Mouse (Mus musculus) neural tube, embryonic 10.5 days (tissue): Measurements from ENCODE around the gene Mlxipl.

ENCODE experiments used
- DNase-seq: peaks from one replicate; pipeline ENCODE4 v3.0.0-alpha.2; 2017; ENCODE audit warnings: low spot score; ENCODE audit errors: extremely low spot score

Gene Mlxipl

DNA sequence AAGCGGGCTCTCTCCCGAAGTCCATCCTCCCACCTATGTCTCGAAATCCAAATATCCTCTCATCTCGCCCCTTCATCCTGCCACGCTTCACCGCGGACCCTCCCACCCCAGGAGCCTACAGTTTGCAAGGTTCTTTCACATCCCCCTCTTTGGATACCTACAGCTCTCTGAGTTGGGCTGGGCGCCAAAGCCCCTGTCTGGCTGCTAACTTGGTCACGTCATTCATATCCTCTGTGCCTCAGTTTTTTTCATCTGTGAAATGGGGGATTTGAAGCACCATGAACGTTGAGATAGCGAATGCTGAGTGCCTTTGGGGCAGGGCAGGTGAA lies 11.2 kb upstream of the Mlxipl start:
- no peak for DNase-seq

DNA sequence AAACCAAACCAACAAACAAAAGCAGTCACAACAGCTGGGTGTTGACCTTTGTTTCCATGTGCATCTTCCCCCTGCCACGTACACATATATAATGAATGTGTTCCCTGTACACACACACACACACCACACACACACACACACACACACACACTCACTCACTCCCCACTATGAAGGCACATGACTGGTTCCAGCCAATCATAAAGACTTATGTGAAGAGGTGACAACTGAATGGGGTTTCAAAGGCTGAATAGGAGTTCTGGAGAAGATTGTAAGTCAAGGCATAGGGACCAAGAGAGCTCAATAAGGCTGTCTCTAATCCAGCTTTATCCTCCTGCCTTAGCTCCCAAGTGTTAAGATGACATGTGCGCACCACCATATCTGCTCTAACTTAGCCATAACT lies 10.1 kb upstream of the Mlxipl start:
- DNase-seq = no peak

DNA sequence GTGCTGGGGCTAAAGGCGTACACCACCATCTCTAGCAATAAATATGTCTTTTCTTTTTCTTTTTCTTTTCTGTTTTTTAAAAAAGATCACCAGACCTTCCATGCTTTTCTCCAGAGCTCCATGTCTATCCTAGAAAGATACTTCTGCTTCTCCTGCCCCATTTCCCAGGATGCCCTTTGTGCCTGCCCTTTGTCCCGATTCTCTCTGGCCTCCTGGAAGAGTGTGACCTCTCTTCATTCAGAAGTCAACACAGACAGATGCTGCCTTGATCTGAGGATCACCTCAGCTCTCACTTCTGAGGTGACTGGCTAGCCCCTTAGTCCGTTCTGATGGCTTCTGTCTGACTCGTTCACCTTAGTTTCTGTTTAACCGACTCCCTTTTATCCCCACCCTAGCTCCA lies 9.2 kb upstream of the Mlxipl start:
- DNase-seq = no peak

DNA sequence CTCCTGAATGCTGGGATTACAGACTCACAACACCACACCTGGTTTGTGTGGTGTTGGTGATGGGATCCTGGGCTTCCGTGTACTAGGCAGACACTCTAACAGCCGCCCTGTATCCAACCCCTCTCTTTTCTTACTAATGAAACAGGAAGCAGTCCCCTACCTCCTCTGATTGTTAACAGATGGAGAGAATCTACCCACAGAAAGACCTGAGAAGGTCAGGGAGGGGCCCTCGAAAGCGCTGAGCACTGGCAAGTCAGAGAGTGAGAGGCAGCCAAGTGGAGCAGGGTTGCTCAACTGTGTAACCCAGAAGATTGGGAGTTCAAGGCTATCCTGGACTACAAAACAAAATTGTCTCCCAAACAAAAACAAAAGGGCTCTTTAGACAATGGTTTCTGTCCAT lies 2.8 kb upstream of the Mlxipl start:
- no peak for DNase-seq

DNA sequence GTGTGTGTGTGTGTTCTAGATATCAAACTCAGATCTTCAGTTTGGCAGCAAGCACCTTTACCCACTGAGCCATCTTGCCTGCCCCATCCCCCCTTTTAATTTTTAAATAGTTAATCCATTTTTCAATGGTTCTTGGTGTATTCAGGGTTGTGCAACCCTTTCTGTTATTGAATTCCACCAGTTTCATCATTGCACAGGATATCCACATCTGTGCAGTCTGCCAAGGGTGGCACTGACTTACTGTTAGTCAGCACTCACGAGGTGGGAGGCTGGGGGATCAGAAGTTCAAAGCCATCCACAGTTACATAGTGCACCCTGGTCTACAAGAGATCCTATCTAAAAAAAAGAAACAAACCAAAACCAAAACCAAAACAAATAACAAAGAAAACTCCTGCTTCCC lies 11.3 kb downstream of the Mlxipl start:
- no peak for DNase-seq

DNA sequence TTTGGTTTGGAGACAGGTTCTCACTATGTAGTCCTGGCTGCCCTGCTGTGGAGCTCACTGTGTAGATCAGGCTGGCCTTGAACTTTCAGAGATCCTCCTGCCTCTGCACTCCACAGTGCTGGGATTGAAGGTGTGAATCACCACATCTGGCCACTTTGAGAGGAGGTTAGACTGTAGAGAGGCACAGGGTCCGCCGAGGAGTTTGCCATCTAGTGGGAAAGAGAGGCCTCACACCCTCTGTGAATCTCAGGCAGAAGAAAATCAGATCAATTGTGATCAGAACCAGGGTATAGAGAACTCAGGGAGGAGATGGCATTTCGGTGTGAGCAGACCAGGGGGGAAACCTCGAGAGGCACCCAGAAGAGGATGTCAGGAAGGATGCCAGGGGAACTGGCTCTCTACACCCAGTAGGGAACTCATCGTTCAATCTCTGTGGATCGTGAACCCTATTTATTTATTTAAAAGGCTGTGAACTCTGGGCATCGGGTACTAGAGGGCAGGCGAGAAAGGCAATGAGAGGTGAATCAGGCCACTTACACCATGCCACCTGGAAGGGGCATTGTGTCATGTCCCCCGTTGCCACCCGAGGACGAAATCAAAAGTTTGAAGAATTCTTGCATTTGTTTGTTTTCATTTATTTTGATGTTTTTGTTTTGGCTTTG lies 14.4 kb downstream of the Mlxipl start:
- DNase-seq = no peak

DNA sequence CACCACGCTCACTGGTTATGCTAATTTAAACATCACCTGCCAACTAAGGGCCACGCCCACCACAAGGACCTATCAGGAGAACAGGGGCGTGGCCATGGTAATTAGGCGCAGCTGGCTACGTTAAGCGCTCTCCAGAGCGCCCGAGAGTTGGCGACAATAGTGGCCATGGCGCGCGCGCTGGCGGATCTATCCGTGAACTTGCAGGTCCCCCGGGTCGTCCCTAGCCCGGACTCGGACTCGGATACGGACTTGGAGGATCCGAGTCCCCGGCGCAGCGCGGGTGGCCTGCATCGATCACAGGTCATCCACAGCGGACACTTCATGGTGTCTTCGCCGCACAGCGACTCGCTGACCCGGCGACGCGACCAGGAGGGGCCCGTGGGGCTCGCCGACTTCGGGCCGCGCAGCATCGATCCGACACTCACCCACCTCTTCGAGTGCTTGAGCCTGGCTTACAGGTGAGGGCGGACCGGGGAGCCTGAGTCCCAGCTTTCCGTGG lies 17.1 kb downstream of the Mlxipl start:
- peak; percentile 88 for DNase-seq

DNA sequence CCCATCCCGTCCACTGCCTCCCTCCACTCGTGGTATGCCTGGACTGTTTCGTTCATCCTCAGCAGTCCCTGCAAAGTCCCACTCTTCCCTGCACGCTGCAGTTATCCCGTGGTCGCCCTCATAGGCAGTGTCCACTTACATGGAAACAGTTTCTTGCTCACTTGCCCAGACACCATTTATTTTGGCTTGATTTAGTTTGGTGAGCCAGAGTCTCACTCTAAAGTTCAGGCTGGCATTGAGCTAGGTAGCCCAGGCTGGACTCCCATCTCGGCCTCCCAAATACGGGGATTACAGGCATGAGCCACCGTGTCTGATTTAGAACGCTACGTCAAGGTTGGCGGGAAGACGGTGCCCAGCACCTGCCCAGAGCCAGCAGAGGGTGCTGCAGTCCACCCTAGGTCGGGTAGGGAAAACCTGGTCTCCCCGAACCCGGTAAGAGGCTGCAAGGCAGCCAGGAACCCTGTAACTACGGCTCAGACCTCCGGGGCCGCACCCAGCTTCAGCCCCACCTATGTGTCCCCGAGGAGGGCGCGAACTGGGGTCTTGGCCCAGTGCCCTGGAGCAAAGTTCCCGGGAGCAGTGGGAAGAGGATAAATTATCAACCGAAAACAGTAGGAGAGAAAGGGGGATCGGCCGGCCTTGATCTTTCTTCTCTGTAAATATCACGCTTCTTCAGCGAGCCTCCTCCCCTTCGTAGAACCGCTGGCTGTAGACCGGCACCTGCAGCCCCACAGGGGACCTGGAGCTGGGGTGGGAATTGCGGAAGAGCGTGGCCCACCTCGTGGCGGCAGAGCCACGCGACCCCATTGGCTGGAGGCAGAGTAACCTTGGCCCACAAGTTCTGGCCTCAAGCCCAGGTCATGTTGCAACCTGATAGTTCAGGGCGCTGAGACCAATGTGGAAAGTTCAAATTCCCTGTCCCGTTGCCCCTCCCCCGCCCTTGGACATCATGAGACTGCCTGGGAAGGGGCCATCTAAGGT lies 18.1 kb downstream of the Mlxipl start:
- peak; percentile 57 for DNase-seq

DNA sequence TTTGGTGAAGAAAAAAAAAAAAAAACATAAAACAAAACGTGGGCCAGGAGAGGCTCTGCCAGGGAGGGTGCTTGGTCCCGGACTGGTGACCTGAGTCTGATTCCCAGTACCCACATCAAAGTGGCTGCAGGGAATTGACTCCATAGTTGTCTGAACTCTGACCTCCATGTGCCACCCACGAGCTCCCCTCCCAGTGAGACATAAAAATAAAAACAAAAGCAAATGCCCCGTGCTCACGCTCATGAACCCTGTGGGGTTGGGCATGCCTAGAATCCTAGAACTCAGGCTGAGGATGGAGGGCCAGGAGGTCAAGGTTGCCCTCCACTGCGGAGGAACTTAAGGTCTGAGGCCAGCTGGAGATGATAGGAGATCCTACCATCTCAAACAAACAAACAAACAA lies 19.3 kb downstream of the Mlxipl start:
- no peak for DNase-seq

DNA sequence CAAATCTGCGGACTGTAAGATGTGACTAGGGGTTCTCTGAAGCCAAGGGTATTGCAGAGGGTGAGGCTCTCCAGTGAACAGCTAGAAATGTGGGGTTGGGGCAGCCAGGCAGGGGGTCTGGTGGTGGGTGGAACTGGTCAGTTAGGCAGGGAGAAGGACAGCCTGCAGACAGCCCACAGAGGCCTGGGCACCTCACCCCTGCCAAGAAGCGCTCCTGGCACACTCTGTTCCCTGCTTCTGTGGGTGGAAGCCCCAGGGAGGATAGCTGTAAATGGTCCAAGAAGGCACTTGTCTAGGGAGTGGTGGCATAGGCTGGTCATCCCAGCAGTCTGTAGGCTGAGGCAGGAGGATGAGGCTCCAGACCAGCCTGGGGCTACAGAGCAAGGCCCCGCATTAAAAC lies 19.7 kb downstream of the Mlxipl start:
- DNase-seq = no peak

DNA sequence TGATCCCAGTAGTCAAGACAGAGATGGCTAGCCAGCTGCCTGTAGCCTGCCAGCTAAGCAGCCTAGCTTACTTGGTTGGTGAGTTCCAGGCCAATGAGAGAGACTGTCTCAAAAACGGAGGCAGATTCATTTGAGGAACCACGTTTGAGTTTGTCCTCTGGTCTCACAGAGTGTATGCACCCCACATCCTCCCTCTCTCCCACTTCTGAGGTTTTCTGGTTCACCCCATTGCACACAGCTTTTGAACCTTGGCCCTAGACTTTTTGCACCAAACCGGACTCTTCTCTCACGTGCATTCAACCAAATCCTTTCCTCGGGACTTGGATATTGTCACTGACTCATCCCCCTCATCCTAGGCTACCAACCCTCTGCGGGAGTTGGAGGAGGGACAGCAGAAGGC lies 20.3 kb downstream of the Mlxipl start:
- no peak for DNase-seq

DNA sequence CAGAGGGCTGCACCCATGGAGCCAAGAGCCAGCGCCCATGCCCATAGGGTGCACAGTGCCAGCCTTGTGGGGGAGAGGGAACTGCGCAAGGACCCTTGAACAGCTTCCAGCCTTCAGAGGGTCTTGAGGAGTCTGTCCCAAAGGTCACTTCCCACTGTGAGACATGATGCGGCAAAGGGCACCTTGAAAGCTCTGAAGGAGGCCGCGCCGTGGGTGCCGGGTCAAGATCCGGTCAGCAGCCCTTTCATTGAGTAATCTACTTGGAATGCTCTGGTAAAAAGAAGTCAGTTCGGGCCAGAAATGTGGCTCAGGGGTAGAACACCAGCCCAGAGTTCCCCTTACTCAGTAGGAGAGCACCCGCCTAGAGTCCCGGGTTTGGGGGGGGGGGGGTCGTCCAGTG lies 24.1 kb downstream of the Mlxipl start:
- no peak for DNase-seq

DNA sequence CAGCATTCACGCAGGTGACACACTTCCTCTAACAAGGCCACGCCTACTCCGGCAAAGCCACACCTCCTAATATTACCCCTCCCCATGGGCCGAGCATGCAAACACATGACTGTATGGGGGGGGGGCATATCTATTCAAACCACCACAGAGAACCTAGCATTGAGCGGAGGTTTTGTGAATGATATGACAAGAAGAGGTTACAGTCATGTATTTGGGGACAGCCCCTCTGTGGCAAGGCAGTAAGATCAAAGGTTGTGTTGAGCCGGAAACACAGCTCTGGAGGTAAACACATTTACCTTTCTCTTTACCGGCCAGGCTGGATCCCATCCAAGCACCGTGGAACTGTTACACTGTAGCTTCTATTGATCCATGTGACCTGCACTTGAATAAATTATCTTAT lies 25.6 kb downstream of the Mlxipl start:
- DNase-seq = no peak

DNA sequence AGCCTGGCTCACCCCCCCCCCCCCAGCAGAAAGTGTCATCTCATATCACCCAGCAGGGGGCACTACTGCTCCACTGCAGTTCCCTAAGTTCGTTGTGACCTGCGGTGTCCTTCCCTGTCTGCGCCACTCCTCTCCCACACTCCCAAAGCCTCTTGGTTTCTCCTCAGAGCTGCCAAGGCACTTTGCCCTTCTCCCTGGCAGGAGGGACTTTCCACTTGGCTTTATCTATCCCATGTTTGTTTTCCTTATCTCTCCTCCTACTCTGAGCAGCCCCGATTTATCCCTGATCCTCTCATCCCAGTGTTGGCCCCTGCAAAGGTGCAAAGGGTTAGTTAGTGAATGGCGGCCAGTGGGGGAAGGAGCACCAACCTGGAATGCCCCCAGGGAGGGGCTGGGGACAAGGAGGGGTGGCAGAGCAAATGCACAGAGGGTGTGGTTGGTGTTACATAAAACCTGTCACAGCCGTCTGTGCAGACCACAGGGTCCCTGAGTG lies 28.9 kb downstream of the Mlxipl start:
- DNase-seq = peak; percentile 41

DNA sequence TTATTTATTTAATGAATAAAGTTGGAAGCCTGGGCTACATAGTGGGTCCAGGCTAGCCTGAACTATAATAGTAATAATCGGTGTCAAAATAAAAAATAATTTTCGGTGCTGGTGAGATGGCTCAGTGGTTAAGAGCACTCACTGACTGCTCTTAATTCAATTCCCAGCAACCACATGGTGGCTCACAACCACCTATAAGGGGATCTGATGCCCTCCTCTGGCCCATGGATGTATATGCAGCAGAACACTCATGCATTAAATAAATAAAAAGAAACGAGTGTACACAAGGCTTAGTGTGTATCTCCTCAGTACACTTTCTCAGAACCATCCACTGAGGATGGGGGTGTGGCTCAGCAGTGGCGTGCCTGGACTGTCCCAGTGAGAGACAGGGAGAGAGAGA lies 31.1 kb downstream of the Mlxipl start:
- no peak for DNase-seq

DNA sequence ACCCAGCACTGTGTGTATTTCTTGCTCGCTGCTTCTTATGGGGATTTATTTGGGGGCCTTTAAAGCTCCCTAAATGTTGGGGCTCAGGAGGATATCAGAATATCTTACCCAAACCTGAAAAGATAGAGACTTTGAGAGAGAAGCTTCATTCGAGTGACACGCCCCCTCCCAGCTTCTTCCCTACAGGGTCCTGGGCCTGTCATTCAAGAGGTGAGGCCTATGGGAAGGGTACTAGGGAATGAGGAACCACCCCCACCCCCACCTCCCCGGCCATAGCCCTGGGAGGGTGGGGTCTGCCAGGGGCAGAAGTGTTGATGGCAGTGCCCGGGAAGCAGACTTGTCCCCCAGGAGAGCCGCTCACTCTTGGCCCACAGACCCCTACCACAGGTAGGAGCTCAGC lies 36.4 kb downstream of the Mlxipl start:
- no peak for DNase-seq

DNA sequence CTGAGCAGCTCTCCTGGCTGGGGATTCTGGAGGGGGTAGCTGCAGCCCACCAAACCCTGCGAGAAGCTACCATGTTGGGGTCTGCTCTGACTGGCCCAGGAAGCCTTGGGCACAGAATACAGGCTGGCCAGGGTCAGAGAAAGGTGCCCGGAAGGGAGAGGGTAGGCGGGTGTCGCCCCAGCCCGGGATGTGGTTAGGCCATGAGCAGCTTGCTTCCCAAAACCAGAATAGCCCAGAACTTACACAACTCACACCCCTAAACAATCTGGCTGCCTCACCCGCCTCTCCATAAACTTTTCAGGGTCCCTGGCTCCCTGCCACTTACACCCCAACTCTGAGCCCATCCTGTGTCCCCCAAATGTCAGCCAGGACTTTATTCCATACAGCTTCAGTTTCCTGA lies 38.0 kb downstream of the Mlxipl start:
- DNase-seq = no peak

DNA sequence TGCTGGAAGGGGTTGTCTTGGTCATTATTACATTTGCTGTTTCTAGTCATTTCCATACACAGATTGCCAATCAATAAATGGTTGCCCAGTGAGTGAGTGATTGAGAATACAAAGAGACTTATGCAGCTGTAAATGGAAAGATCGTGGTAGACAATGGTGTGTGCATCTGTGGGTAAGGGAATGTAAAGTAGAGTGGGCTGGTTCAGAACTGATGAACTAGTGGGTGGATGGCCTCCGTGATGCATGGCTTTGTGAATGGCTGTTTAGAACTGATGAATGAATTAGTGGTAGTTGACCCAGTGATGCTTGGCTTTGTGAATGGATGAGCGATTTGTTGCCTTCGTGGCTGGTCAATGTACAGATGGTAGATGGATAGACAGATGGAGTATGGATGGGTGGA lies 40.1 kb downstream of the Mlxipl start:
- DNase-seq = no peak

DNA sequence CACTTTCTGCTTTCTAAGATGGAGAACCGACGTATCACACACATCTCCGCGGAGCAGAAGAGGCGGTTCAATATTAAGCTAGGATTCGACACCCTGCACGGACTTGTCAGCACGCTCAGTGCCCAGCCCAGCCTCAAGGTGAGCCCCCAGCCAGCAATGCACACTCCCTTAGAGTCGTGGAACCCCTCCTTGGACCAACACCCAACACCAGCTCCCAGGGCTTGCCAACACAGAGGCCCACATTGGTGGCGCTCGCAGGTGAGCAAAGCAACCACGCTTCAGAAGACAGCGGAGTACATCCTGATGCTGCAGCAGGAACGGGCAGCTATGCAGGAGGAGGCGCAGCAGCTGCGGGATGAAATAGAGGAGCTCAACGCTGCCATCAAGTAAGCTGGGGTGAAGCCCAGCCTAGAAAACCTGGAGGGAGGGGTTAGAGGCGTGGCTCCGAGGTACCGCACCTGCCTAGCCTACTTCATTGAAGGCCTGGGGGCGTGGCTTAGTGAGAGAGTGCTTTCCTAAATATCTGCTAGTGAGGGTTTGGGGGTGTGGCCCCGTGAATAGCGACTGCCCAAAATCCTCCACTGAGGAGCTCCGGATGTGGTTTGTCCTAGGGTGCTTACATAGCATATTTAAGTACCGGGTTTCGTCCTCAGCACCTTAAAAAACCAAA lies 44.2 kb downstream of the Mlxipl start:
- no peak for DNase-seq

DNA sequence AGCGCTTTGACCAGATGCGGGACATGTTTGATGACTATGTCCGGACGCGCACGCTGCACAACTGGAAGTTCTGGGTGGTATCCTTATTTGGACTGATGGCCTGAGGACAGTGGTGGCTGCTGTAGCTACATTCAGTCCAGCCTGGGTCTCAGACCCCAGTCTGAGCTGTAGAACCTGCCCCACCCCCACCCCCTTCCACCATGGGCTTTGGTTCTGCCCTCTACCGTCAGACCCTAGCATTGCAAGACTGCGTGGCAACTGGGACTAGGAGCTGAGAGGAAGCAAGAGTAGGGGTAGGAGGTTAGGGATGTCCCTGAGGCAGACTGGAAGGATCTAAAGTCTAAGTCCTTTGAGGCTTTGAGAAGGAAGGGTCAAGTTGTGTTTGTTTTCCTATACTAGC lies 44.8 kb downstream of the Mlxipl start:
- DNase-seq = peak; percentile 50

DNA sequence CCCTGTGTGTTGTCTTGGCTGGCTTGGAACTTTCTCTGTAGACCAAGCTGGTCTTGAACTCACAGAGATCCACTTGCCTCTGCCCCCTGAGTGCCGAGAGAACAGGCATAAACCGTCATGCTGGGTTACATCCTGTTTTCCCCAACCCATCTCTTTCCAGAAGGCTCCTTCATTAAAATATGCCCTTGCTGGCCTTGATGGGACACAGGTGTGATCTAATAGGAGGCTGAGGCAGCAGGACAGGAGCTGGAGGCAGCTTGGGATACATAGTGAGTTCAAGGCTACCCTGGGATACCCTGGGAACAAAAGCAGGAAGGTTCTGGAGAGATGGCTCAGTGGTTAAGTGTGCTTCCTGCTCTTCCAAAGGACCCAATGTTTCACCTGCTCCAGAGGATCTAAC lies 50.2 kb downstream of the Mlxipl start:
- no peak for DNase-seq

DNA sequence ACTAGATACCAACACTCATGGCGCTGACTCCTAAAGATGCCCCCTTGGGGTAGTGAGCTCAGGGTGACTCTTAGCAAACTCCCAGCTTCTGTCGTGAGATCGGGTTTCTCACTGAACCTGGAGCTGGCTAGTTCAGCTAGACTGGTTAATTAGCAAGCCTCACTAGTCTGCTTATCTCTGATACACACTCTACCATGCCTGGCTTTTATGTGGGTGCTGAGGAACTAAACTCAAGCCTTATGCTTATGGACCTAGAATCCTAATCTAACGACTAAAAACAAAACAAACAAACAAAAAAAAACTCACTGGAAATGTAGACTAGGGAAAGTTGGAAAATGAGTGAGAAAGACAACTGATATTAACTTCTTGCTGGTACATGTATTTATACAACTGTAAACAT lies 54.8 kb downstream of the Mlxipl start:
- DNase-seq = no peak
